Mouse (Mus musculus) lung, postnatal 10 days (tissue): ENCODE data around the gene Sestd1.
A peak's percentile ranks its signal among the peaks of the same experiment; 100 is the strongest.

Experiments used
- DNase-seq: peaks from one replicate; pipeline ENCODE4 v3.0.0; 2021

Gene Sestd1

GRCm38 (mm10) chr2:77280512-77281409, at the start of gene Sestd1:
Gene Sestd1, minus strand, starts transcription at chr2:77280592.
- peak; percentile 81 for DNase-seq

DNA sequence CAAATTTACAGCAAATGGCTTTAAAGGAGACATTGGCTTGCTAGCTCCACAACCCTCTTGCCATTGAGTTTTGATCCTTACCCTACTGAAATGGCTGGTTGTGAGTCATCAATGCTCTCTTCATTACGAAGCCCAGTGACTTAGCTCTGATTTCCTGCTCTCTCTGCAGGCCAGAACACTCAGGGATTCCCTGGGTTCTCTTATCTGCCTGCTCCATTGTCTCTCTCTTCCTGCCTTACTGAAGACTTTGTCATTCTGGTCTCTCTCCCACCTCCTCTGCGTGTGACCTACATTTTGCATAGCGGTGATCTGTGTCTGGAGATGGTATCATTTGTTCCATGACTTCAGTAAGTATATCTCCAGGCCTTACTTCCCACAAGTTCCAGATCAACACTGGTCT, 46.9 kb upstream of the Sestd1 start:
- no peak for DNase-seq

- no peak for DNase-seq
Measured at GRCm38 (mm10) chr2:77323739-77324138, 43.3 kb upstream of the Sestd1 start.

GRCm38 (mm10) chr2:77323156-77323555, 42.8 kb upstream of the Sestd1 start:
- DNase-seq: no peak

DNA sequence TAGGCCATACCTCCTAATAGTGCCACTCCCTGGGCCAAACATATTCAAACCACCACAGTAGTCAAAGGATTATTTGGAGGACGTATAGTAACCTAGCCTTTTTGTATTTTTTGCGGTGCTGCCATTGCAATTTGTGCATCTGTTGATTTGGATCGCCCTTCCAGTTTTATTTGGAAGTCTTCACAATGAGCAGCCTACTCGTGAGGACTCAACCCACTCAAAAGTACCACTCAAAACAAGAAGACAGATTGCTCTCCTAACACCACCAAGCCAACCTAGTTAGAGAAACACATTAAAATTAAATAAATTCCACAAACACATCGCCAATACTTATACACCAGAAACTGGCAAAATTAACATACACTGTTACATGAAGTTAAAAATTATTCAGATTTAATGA, 38.8 kb upstream of the Sestd1 start:
- DNase-seq: no peak

- peak; percentile 75 for DNase-seq
Measured at GRCm38 (mm10) chr2:77316961-77317360, 36.6 kb upstream of the Sestd1 start.

GRCm38 (mm10) chr2:77313846-77314245, 33.5 kb upstream of the Sestd1 start:
- no peak for DNase-seq

DNA sequence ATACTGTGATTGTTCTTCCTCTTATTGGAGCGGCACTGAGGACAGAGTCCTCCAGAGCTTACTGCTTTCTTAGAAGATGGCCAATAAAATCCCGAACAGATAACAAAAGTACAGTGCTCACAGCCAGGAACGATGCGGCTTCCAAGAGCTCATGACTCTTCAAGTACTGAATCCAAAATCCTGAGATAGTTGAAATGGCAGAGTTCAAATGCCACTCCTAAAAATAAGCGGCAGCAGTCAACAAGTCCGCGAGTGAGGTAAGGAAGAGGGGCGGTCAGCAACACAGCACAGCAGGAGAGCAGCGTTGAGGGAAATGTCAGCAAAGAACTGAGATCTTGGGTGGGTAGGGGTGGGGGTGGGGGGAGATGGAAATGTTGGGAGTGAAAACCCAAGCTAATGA, 32.2 kb upstream of the Sestd1 start:
- no peak for DNase-seq

DNA sequence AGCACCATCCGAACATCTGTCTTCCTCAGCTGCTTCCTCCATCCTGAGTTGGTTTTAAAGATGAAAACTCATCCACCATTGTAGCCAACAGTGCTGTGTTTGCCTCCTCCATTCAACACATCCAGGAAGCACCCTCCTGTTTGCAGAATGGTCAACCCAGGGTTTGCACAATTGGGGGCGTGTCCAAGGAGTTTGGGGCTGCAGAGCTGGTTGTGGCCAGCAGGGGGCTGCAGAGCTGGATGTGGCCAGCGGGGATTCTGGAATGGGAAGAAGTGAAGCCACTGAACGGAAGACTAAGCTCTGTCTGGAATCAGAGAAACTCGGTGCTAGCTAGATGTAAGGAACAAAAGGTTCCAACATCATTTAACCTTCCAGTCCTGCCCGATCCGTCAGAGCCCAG, 28.9 kb upstream of the Sestd1 start:
- DNase-seq: peak; percentile 70

DNA sequence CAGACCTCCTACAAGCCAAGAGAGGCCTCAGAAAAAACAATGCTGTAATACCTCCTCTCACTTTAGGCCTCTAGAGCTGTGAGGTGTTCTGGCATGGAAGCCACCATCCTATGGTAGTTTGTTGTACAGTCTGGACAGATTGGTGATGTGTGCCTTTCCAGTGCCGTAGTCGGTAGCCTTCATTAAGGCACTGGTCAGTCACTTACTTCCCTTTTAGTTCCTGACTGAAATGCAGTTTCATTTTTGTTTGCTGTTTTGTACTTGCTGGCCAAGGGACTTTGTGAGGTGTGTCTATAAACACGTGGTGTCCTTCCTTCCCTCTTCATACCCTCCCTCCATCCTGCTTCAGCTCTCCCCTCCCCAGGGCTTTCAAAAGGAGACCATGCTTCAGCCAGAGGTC, 24.1 kb upstream of the Sestd1 start:
- no peak for DNase-seq

DNA sequence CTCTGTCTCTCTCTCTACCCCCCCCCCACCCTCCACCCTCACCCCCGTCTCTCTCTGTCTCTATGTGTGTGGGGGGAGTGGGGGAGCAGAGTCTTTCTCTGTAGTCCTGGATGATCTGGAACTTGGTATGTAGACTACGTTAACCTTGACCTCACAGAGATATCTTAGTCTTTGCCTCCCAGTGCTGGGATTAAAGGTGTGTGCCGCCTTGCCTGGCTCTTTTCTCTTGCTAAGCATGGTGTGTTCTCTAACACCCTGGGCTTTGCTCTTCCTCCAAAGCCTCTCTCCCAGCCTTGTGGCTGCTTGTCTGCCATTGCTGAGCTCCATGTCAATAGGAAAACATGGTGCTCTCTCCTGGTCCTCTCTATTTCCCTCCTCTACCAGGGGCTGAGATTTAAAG, 23.3 kb upstream of the Sestd1 start:
- DNase-seq: no peak

GRCm38 (mm10) chr2:77302655-77303348, 22.4 kb upstream of the Sestd1 start:
- no peak for DNase-seq

DNA sequence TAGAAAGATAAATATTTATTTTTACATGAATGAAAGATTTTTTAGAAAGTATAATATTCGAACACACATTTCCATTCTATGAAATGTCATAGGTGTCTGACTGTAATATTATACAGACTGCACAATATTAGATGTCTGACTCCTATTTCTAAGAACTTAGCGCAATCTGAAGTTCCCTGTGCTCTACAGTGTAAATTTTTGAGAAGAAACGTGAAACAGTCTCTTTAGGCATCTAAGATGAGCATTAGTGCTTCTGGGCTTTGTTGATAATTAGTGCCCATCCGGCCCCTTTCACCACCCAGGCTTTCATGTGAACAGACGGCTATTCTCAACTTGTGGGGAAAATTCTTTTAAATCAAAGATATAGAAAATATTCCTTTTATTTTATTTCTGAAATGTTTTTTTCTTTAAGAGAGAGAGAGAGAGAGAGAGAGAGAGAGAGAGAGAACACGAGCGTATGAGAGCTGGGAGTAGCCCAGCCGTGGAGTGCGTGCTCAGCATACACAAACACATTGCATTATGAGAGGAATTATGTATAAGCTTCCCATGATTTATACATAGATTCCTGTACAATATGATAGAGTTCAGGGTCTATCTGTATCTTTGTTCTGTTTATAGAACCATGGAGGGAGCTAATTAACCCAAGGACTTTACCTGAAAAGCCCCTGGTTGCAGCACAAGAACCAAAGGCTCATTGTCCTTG, 21.4 kb upstream of the Sestd1 start:
- no peak for DNase-seq

DNA sequence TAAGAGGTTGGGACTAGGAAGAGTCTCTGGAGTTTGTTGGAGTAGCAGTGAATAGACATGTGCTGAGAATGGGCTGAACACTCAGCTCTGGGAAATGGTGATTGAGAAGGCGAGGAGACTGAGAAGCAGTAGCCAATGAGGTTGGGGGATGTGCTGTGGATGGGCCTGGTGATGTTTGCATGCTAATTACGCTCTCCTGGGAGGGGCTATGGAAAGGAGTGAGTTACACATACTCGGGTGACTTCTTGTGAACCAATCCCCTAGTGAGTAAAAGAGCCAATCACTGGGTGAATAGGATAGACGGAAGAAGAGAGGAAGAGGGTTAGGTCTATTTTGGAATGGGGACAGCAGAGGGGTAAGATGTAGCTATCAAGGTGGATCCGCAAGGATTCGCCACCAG, 9.3 kb upstream of the Sestd1 start:
- no peak for DNase-seq

DNA sequence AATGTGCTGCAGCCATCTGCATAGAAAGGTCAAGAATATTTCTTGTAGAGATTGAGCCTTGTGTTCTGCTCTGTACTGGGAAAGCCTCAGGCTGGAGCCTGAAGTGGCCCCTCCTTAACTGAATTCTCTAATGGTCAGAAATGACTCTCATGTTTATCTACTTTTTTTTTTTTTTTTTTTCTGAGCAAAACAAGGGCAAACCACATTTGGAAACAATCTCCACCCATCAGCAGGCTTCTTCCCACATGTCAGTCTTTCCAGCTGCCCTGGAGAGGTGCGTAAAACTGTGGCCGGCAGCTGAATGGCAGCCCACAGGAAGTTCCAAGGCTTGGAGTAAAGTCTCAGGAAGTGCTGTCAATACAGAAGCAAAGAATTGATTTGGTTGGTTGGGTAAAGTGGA, 6.4 kb upstream of the Sestd1 start:
- peak; percentile 15 for DNase-seq

GRCm38 (mm10) chr2:77284281-77284899, 4.0 kb upstream of the Sestd1 start:
- DNase-seq: peak; percentile 23

DNA sequence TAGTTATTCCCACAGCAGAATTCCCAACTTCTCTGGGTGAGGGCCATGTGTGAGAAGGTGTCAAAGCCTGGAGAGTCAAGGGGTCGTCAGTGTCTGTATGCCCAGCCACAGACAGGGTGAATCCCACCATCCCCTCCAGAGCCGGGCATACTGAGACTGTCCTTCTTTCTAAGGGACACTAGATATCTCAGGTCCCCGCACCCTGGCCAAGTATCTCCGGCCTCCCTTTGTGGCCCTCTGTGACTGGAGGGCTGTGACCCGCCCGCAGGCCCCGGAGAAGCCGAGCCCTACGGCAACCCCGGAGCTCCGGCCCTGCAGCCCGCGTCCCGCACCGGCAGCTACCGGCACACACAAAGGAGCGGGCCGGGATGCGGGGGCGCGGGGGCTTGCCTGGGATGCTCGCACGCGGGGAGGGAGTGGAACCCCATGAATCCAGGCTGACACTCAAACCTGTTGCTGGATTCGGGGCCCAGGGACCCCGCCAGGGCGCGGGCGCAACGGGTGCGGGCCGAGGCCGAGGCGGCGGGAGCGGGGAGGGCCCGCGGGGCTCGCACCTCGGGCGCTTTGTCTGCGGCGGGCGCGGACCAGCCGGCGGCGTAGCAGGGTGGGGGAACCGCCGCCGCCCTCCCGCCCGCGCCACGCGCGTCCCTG, 406 bp downstream of the Sestd1 start:
- peak; percentile 32 for DNase-seq

- DNase-seq: no peak
Measured at GRCm38 (mm10) chr2:77277272-77277671, 3.1 kb downstream of the Sestd1 start.

DNA sequence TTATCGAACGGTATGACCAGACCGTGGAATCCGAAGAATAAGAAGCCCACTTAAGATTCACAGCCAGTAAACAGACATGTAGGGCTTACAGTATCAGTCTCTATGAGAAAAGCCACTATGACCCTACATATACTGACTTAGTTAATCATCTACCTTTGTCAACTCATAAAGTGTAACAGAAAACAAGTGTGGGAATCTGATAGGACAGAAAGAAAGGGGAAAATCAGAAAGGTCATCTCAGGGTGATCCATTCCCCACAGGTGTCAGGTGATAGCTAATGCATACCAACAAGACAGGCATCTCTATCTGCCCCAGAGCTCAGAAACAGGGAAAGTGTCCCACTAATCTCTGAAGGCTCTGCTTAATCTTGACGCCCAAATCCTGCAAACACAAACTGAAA, 4.5 kb downstream of the Sestd1 start:
- DNase-seq: no peak

DNA sequence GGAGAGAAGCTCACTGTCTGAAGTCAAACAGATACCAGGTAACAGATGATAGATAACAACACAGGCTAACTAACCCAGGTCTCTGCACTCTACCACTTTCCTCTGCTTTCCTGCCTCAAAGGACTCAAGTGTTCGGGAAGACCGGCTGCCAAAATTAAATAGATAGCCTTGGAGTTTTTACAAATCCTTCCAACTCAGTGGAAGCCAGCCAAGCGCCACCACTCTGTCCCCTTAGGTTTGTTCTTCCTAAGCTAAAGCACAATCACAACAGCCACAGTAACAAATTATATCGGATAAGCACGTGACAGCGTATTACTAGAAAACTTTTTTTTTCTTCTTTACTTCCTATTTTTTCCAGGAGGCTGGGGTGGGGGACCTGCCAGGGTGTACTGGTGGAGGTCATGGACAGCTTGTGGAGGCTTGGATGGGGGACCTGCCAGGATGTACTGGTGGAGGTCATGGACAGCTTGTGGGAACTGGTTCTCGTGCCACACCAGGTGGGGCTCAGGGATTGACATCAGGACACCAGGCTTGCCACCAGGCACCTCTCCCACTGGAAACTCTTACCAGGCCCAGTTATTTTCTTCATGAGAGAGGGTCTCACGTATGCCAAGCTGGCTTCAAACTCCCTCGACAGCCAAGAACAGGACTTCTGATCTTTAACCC, 5.3 kb downstream of the Sestd1 start:
- DNase-seq: no peak

GRCm38 (mm10) chr2:77272953-77273352, 7.4 kb downstream of the Sestd1 start:
- DNase-seq: no peak

- DNase-seq: no peak
Measured at GRCm38 (mm10) chr2:77270781-77271180, 9.6 kb downstream of the Sestd1 start.
